ENCODE assay signal across 8 mouse cellular contexts in the genomic region with DNA sequence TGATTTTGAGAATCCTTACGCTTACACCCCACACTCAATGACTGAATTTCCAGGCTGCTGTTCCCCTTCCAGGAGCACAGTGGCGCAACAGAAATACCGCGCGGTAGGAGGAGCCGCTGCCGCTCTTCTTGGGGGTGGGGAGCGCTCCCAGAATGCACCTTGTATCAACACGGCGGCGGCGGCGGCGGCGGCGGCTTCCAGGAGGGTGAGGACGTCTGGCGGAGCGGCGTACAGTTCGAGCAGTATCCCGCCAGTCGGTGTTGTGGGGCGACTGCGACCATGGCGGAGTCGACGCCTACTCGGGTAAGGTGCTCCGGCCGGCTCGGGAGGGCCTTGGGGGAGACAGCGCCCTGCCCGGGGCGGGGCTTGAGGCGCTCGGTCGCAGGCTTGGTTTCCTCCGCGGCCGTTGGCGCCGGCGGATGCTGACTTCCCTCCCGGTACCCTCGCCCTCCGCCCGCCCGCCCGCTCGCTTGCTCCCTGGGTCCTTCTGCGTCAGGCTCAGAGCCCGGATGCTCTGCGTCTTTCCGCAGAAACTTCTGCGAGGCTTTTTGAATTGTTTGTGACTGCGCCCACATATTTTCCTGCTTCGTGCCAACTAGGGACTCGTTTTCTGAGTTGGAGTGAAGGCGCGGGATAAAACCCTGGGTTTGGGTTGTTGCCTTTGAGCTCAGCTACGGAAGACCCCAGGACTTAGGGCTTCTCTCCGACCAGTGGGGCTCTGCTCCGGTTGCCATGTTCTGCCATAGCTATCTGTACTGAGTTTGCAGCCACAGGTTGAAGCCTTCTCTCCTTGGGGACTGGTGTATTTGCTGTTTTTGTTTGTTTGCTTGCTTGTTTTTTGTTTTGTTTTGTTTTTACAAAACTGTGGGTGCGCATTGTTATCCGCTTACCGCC. TPM values are rescaled to one million over a fixed set of nuclear protein-coding genes. Genes with fewer than 3 reads are reported as not detected.
DNase-seq lines count a peak whose midpoint lies in the region; ATAC-seq and TF ChIP-seq lines count a peak whose summit lies in the region.

Gene Zfp212, plus strand, starts transcription at position 30 of the 894 bp plus-strand sequence.

- TF ChIP-seq POLR2A in bone marrow, adult 2 months (IDR thresholded peaks at IDR 0.05; ENCODE audit: borderline replicate concordance, control insufficient read depth, low read depth, low read length) = peak; percentile 44; the same call in 1 of the 2 replicates
- peak; percentile 65 for TF ChIP-seq POLR2A in heart, adult 2 months (IDR thresholded peaks at IDR 0.05; ENCODE audit: insufficient read depth, low read depth, low read length)

- peak; percentile 56; the same call in 1 of the 2 replicates for TF ChIP-seq EP300 in heart, adult 2 months (IDR thresholded peaks at IDR 0.05; ENCODE audit: insufficient read depth, low read depth, low read length)

- no peaks in the 10 kb centered on the region for H3K27me3 ChIP-seq in embryonic facial prominence, embryonic 14.5 days (replicated peaks; ENCODE audit: control insufficient read depth, insufficient read depth, low read length)
- no peaks in the 10 kb centered on the region for H3K27me3 ChIP-seq in heart, adult 2 months (ENCODE audit: control insufficient read depth, insufficient read depth, low read length)
- no peaks in the 10 kb centered on the region for H3K27me3 ChIP-seq in limb, embryonic 13.5 days
- H3K27me3 ChIP-seq in midbrain, embryonic 15.5 days (replicated peaks) = no peaks in the 10 kb centered on the region

- H3K4me2 ChIP-seq in embryonic facial prominence, embryonic 14.5 days (ENCODE audit: low read depth, low read length) = peak within 1 kb of the TSS; percentile 77
- H3K4me2 ChIP-seq in limb, embryonic 13.5 days (replicated peaks) = peak within 1 kb of the TSS; percentile 85
- H3K4me2 ChIP-seq in midbrain, embryonic 15.5 days = peak within 1 kb of the TSS; percentile 91

- ATAC-seq in embryonic facial prominence, embryonic 14.5 days (ENCODE audit: low read depth) = peak; percentile 98
- peak; percentile 95 for ATAC-seq in limb, embryonic 13.5 days (ENCODE audit: low FRiP score, low read depth)
- peak; percentile 97 for ATAC-seq in midbrain, embryonic 15.5 days (replicated peaks)

- H3K9me3 ChIP-seq in embryonic facial prominence, embryonic 14.5 days (ENCODE audit: control insufficient read depth, low read length) = no peaks in the 10 kb centered on the region
- H3K9me3 ChIP-seq in limb, embryonic 13.5 days = no peaks in the 10 kb centered on the region
- no peaks in the 10 kb centered on the region for H3K9me3 ChIP-seq in midbrain, embryonic 15.5 days

- under 1% methylated on average over 67 of the region's 67 CpGs for WGBS in bone marrow, adult 2 months
- WGBS in embryonic facial prominence, embryonic 14.5 days = 1% methylated on average over 58 of the region's 67 CpGs
- under 1% methylated on average over 67 of the region's 67 CpGs for whole genome bisulfite sequencing in heart, adult 2 months
- WGBS in limb, embryonic 13.5 days = under 1% methylated on average over 66 of the region's 67 CpGs
- WGBS in midbrain, embryonic 15.5 days = under 1% methylated on average over 65 of the region's 67 CpGs

- H3K9ac ChIP-seq in embryonic facial prominence, embryonic 14.5 days (ENCODE audit: low read depth, low read length) = peak within 1 kb of the TSS; percentile 91
- H3K9ac ChIP-seq in heart, adult 2 months (ENCODE audit: low read depth, low read length) = peak within 1 kb of the TSS; percentile 99
- H3K9ac ChIP-seq in limb, embryonic 13.5 days = peak within 1 kb of the TSS; percentile 91
- peak within 1 kb of the TSS; percentile 81 for H3K9ac ChIP-seq in midbrain, embryonic 15.5 days

- TF ChIP-seq CTCF in bone marrow, adult 2 months (IDR thresholded peaks at IDR 0.05; ENCODE audit: control insufficient read depth, insufficient read depth, low read length) = peak; percentile 35; the same call in 1 of the 2 replicates
- peak; percentile 86 for TF ChIP-seq CTCF in heart, adult 2 months (IDR thresholded peaks at IDR 0.05)

- 0 out of 2 replicates have a peak, but pooled peaks cover 6% of the 10 kb centered on the region for H3K36me3 ChIP-seq in embryonic facial prominence, embryonic 14.5 days (ENCODE audit: control insufficient read depth, insufficient read depth, low read length)
- peaks cover 9% of the 10 kb centered on the region for H3K36me3 ChIP-seq in heart, adult 2 months (ENCODE audit: control insufficient read depth, insufficient read depth, low read length)
- no peaks in the 10 kb centered on the region for H3K36me3 ChIP-seq in limb, embryonic 13.5 days
- H3K36me3 ChIP-seq in midbrain, embryonic 15.5 days (replicated peaks) = no peaks in the 10 kb centered on the region

- H3K4me3 ChIP-seq in bone marrow, adult 2 months (replicated peaks; ENCODE audit: control insufficient read depth, low read depth, low read length) = peak within 1 kb of the TSS; percentile 94
- H3K4me3 ChIP-seq in embryonic facial prominence, embryonic 14.5 days (ENCODE audit: low read depth, low read length) = peak within 1 kb of the TSS; percentile 83
- H3K4me3 ChIP-seq in heart, adult 2 months = peak within 1 kb of the TSS; percentile 70
- peak within 1 kb of the TSS; percentile 85 for H3K4me3 ChIP-seq in limb, embryonic 13.5 days
- peak within 1 kb of the TSS; percentile 95 for H3K4me3 ChIP-seq in midbrain, embryonic 15.5 days

- peak within 1 kb of the TSS; percentile 98 for H3K27ac ChIP-seq in bone marrow, adult 2 months (ENCODE audit: control insufficient read depth, insufficient read depth, low read depth, low read length, poor library complexity)
- peak within 1 kb of the TSS; percentile 98 for H3K27ac ChIP-seq in embryonic facial prominence, embryonic 14.5 days (replicated peaks; ENCODE audit: low read depth, low read length)
- H3K27ac ChIP-seq in heart, adult 2 months = peak within 1 kb of the TSS; percentile 96
- peak within 1 kb of the TSS; percentile 95 for H3K27ac ChIP-seq in limb, embryonic 13.5 days
- H3K27ac ChIP-seq in midbrain, embryonic 15.5 days = peak within 1 kb of the TSS; percentile 96

- peaks cover 3% of the 10 kb centered on the region for H3K4me1 ChIP-seq in bone marrow, adult 2 months (ENCODE audit: control insufficient read depth, insufficient read depth, low read length)
- peaks cover 9% of the 10 kb centered on the region; the same call in 1 of the 2 replicates for H3K4me1 ChIP-seq in embryonic facial prominence, embryonic 14.5 days (ENCODE audit: control insufficient read depth, insufficient read depth, low read length)
- H3K4me1 ChIP-seq in heart, adult 2 months (ENCODE audit: control insufficient read depth, insufficient read depth, low read length) = peaks cover 5% of the 10 kb centered on the region
- H3K4me1 ChIP-seq in limb, embryonic 13.5 days = peaks cover 19% of the 10 kb centered on the region
- H3K4me1 ChIP-seq in midbrain, embryonic 15.5 days = peaks cover 20% of the 10 kb centered on the region

- H3K79me2 ChIP-seq in heart, adult 2 months (replicated peaks; ENCODE audit: control insufficient read depth, insufficient read depth, low read length) = 0 out of 2 replicates have a peak, but pooled peaks cover 6% of the 10 kb centered on the region

- peak; percentile 95 for DNase-seq in A20 (ENCODE audit: low read depth, low spot score)
- peak; percentile 97 for DNase-seq in embryonic facial prominence, embryonic 14.5 days (ENCODE audit: low spot score)
- peak; percentile 91 for DNase-seq in heart, adult 2 months
- peak; percentile 84 to 89 for DNase-seq in kidney, adult 8-10 months
- peak; percentile 74 to 81 for DNase-seq in spleen, adult 18-20 months

- intact Hi-C loops in heart, adult 2 months (cut with DNase I) = loop anchor here (1.0 to 5.0 kb wide), 4 partner anchors 32 to 128 kb away; partner anchors contain the start of genes Zfp282, Zfp398, Zfp777 and Zfp956

RNA-seq across cellular contexts. Expression of gene Zfp212, which starts in this region (rescaled TPM):
- 9.0 and 12.3 TPM in 2 replicates for polyA plus RNA-seq in bone marrow, adult 2 months (2011; ENCODE audit: insufficient read depth, insufficient read length, low replicate concordance, missing spikeins)
- polyA plus RNA-seq in embryonic facial prominence, embryonic 14.5 days (2014; fragmentation: Nextera tagmentation; extraction: Ambion mirVana) = 12.5 and 13.6 TPM in 2 replicates
- 1 to 10 TPM; 8.0 to 8.8 TPM for total RNA-seq in heart, adult 2 months (2021)
- 4.3 and 6.2 TPM in 2 replicates for polyA plus RNA-seq in heart, adult 2 months (2012; rRNA removed)
- polyA plus RNA-seq in limb, embryonic 13.5 days (2015; fragmentation: Nextera tagmentation; extraction: Ambion mirVana) = 21.4 and 23.2 TPM in 2 replicates
- polyA plus RNA-seq in midbrain, embryonic 15.5 days (2015; fragmentation: Nextera tagmentation; extraction: Ambion mirVana) = 19.7 and 20.0 TPM in 2 replicates

Comparison
In these comparisons a context has a peak if more than half of its experiments do, and no peak if none do; other contexts are left out.
1. Peak in every context shown above with its lines: DNase-seq, ATAC-seq, H3K4me3 ChIP-seq and H3K27ac ChIP-seq.